Mouse (Mus musculus) lung, adult 18-20 months (tissue): ENCODE results near the gene Wdr20rt.
A peak's percentile ranks its signal among the peaks of the same experiment; 100 is the strongest.
"Not testable (repeated sequence)": the region's sequence is repeated elsewhere in the genome, so short reads cannot be mapped to it uniquely, and the experiment has no call there.

Source experiments
- DNase-seq, 2 experiments: peaks; one replicate each; pipeline ENCODE4 v3.0.0; 2022; ENCODE audit warnings: mixed read lengths in 2 of 2

Gene Wdr20rt

GRCm38 (mm10) chr12:65225467-65225945 lies at the start of gene Wdr20rt:
Gene Wdr20rt, plus strand, starts transcription at chr12:65225517.
- DNase-seq = no peak

GRCm38 (mm10) chr12:65187365-65187764 lies 38.0 kb upstream of the Wdr20rt start:
- DNase-seq = no peak

- no peak for DNase-seq
Observed at GRCm38 (mm10) chr12:65189213-65189612, 36.1 kb upstream of the Wdr20rt start.

GRCm38 (mm10) chr12:65194003-65194530 lies 31.2 kb upstream of the Wdr20rt start:
- no peak for DNase-seq

GRCm38 (mm10) chr12:65201812-65202211 lies 23.5 kb upstream of the Wdr20rt start:
- no peak for DNase-seq

- DNase-seq = no peak
Observed at GRCm38 (mm10) chr12:65206431-65206830, 18.9 kb upstream of the Wdr20rt start.

GRCm38 (mm10) chr12:65216404-65216840 lies 8.9 kb upstream of the Wdr20rt start:
- DNase-seq = no peak

GRCm38 (mm10) chr12:65228628-65229027 lies 3.3 kb downstream of the Wdr20rt start:
- no peak for DNase-seq

- DNase-seq = no peak
Observed at GRCm38 (mm10) chr12:65229041-65229440, 3.7 kb downstream of the Wdr20rt start.

- not testable (repeated sequence) for DNase-seq
Observed at GRCm38 (mm10) chr12:65232801-65233200, 7.5 kb downstream of the Wdr20rt start.

- no peak for DNase-seq
Observed at GRCm38 (mm10) chr12:65250116-65250738, 24.9 kb downstream of the Wdr20rt start.

- DNase-seq = no peak
Observed at GRCm38 (mm10) chr12:65256887-65257286, 31.6 kb downstream of the Wdr20rt start.

GRCm38 (mm10) chr12:65258212-65259138 lies 33.2 kb downstream of the Wdr20rt start:
- DNase-seq = peak; percentile 7 to 8

- DNase-seq = no peak
Observed at GRCm38 (mm10) chr12:65259139-65260111, 34.1 kb downstream of the Wdr20rt start.

- DNase-seq = no peak
Observed at GRCm38 (mm10) chr12:65268311-65268984, 43.1 kb downstream of the Wdr20rt start.

GRCm38 (mm10) chr12:65269406-65269805 lies 44.1 kb downstream of the Wdr20rt start:
- no peak for DNase-seq

- DNase-seq = no peak
Observed at GRCm38 (mm10) chr12:65273807-65274206, 48.5 kb downstream of the Wdr20rt start.
